Mouse (Mus musculus): Measurements from ENCODE around the gene Tufm. TPM values are rescaled to one million over a fixed set of nuclear protein-coding genes. Genes with fewer than 3 reads are reported as not detected.

Gene Tufm
- polyA plus RNA-seq, 1 experiment from 2014 or later = 244 TPM

- Histone ChIP-seq H3K36me3 (ENCODE audit: control insufficient read depth, insufficient read depth, low read length) (no peaks in the 10 kb centered on the region), H3K9me3 (ENCODE audit: control insufficient read depth, low read length) (no peaks in the 10 kb centered on the region), H3K4me3 (ENCODE audit: low read length) (no peak overlapping the region), H3K4me2 (ENCODE audit: low read depth, low read length) (no peak overlapping the region), H3K27ac (ENCODE audit: low read length) (no peak overlapping the region), H3K4me1 (ENCODE audit: control insufficient read depth, insufficient read depth, low read length) (no peaks in the 10 kb centered on the region), H3K9ac (ENCODE audit: low read depth, low read length) (no peak overlapping the region), H3K27me3 (replicated peaks; ENCODE audit: control insufficient read depth, insufficient read depth, low read length) (no peaks in the 10 kb centered on the region)
- 88% methylated on average over 3 of the region's 3 CpGs for WGBS
- no peak for ATAC-seq
These were observed 34.9 kb upstream of the Tufm start for GRCm38 (mm10) chr7:126452244-126452643.

GRCm38 (mm10) chr7:126453861-126454260 lies 33.3 kb upstream of the Tufm start:
- Histone ChIP-seq H3K4me2 (ENCODE audit: low read depth, low read length) (no peak overlapping the region), H3K36me3 (ENCODE audit: control insufficient read depth, insufficient read depth, low read length) (no peaks in the 10 kb centered on the region), H3K9me3 (ENCODE audit: control insufficient read depth, low read length) (no peaks in the 10 kb centered on the region), H3K27ac (ENCODE audit: low read length) (no peak overlapping the region), H3K27me3 (replicated peaks; ENCODE audit: control insufficient read depth, insufficient read depth, low read length) (no peaks in the 10 kb centered on the region), H3K4me1 (ENCODE audit: control insufficient read depth, insufficient read depth, low read length) (peaks cover 3% of the 10 kb centered on the region; the same call in 1 of the 2 replicates), H3K4me3 (ENCODE audit: low read length) (no peak overlapping the region), H3K9ac (ENCODE audit: low read depth, low read length) (no peak overlapping the region)
- no peak for ATAC-seq
- 61% methylated on average over 7 of the region's 7 CpGs for WGBS

- H3K27ac ChIP-seq (ENCODE audit: low read length) = no peak overlapping the region
- H3K27me3 ChIP-seq (replicated peaks; ENCODE audit: control insufficient read depth, insufficient read depth, low read length) = no peaks in the 10 kb centered on the region
- WGBS = 80% methylated on average over 2 of the region's 2 CpGs
- no peaks in the 10 kb centered on the region for H3K36me3 ChIP-seq (ENCODE audit: control insufficient read depth, insufficient read depth, low read length)
- H3K9me3 ChIP-seq (ENCODE audit: control insufficient read depth, low read length) = no peaks in the 10 kb centered on the region
- no peak for ATAC-seq
- H3K4me3 ChIP-seq (ENCODE audit: low read length) = no peak overlapping the region
- peaks cover 3% of the 10 kb centered on the region; the same call in 1 of the 2 replicates for H3K4me1 ChIP-seq (ENCODE audit: control insufficient read depth, insufficient read depth, low read length)
- H3K9ac ChIP-seq (ENCODE audit: low read depth, low read length) = no peak overlapping the region
- H3K4me2 ChIP-seq (ENCODE audit: low read depth, low read length) = no peak overlapping the region
These were observed 31.9 kb upstream of the Tufm start for GRCm38 (mm10) chr7:126455242-126455641.

GRCm38 (mm10) chr7:126456382-126457266 lies 30.5 kb upstream of the Tufm start:
- Histone ChIP-seq H3K27me3 (replicated peaks; ENCODE audit: control insufficient read depth, insufficient read depth, low read length) (no peaks in the 10 kb centered on the region), H3K4me1 (ENCODE audit: control insufficient read depth, insufficient read depth, low read length) (peaks cover 3% of the 10 kb centered on the region; the same call in 1 of the 2 replicates), H3K36me3 (ENCODE audit: control insufficient read depth, insufficient read depth, low read length) (no peaks in the 10 kb centered on the region), H3K9ac (ENCODE audit: low read depth, low read length) (no peak overlapping the region), H3K4me2 (ENCODE audit: low read depth, low read length) (no peak overlapping the region), H3K9me3 (ENCODE audit: control insufficient read depth, low read length) (no peaks in the 10 kb centered on the region), H3K27ac (ENCODE audit: low read length) (no peak overlapping the region), H3K4me3 (ENCODE audit: low read length) (no peak overlapping the region)
- WGBS = 89% methylated on average over 17 of the region's 17 CpGs
- ATAC-seq = no peak

GRCm38 (mm10) chr7:126458225-126458624 lies 28.9 kb upstream of the Tufm start:
- H3K27ac ChIP-seq (ENCODE audit: low read length) = no peak overlapping the region
- H3K4me1 ChIP-seq (ENCODE audit: control insufficient read depth, insufficient read depth, low read length) = peaks cover 3% of the 10 kb centered on the region; the same call in 1 of the 2 replicates
- no peak overlapping the region for H3K9ac ChIP-seq (ENCODE audit: low read depth, low read length)
- no peaks in the 10 kb centered on the region for H3K36me3 ChIP-seq (ENCODE audit: control insufficient read depth, insufficient read depth, low read length)
- 75% methylated on average over 5 of the region's 5 CpGs for WGBS
- H3K4me2 ChIP-seq (ENCODE audit: low read depth, low read length) = no peak overlapping the region
- H3K27me3 ChIP-seq (replicated peaks; ENCODE audit: control insufficient read depth, insufficient read depth, low read length) = no peaks in the 10 kb centered on the region
- no peaks in the 10 kb centered on the region for H3K9me3 ChIP-seq (ENCODE audit: control insufficient read depth, low read length)
- no peak; the same call in 1 of the 2 replicates for ATAC-seq
- H3K4me3 ChIP-seq (ENCODE audit: low read length) = no peak overlapping the region

GRCm38 (mm10) chr7:126458844-126459618 lies 28.1 kb upstream of the Tufm start:
- Histone ChIP-seq H3K27ac (ENCODE audit: low read length) (no peak overlapping the region), H3K36me3 (ENCODE audit: control insufficient read depth, insufficient read depth, low read length) (no peaks in the 10 kb centered on the region), H3K9me3 (ENCODE audit: control insufficient read depth, low read length) (no peaks in the 10 kb centered on the region), H3K4me2 (ENCODE audit: low read depth, low read length) (no peak overlapping the region), H3K4me3 (ENCODE audit: low read length) (no peak overlapping the region), H3K9ac (ENCODE audit: low read depth, low read length) (no peak overlapping the region), H3K4me1 (ENCODE audit: control insufficient read depth, insufficient read depth, low read length) (peaks cover 3% of the 10 kb centered on the region; the same call in 1 of the 2 replicates), H3K27me3 (replicated peaks; ENCODE audit: control insufficient read depth, insufficient read depth, low read length) (no peaks in the 10 kb centered on the region)
- WGBS = 85% methylated on average over 11 of the region's 11 CpGs
- no peak; the same call in 1 of the 2 replicates for ATAC-seq

- no peaks in the 10 kb centered on the region for H3K36me3 ChIP-seq (ENCODE audit: control insufficient read depth, insufficient read depth, low read length)
- ATAC-seq = no peak
- H3K27ac ChIP-seq (ENCODE audit: low read length) = no peak overlapping the region
- no peaks in the 10 kb centered on the region for H3K27me3 ChIP-seq (replicated peaks; ENCODE audit: control insufficient read depth, insufficient read depth, low read length)
- no peak overlapping the region for H3K4me3 ChIP-seq (ENCODE audit: low read length)
- H3K9me3 ChIP-seq (ENCODE audit: control insufficient read depth, low read length) = no peaks in the 10 kb centered on the region
- WGBS = 56% methylated on average over 10 of the region's 10 CpGs
- no peak overlapping the region for H3K9ac ChIP-seq (ENCODE audit: low read depth, low read length)
- H3K4me2 ChIP-seq (ENCODE audit: low read depth, low read length) = no peak overlapping the region
- peaks cover 8% of the 10 kb centered on the region for H3K4me1 ChIP-seq (ENCODE audit: control insufficient read depth, insufficient read depth, low read length)
These were observed 26.4 kb upstream of the Tufm start for GRCm38 (mm10) chr7:126460623-126461399.

GRCm38 (mm10) chr7:126461626-126462025 lies 25.5 kb upstream of the Tufm start:
- Histone ChIP-seq H3K4me1 (ENCODE audit: control insufficient read depth, insufficient read depth, low read length) (peaks cover 8% of the 10 kb centered on the region), H3K9me3 (ENCODE audit: control insufficient read depth, low read length) (no peaks in the 10 kb centered on the region), H3K36me3 (ENCODE audit: control insufficient read depth, insufficient read depth, low read length) (no peaks in the 10 kb centered on the region), H3K27me3 (replicated peaks; ENCODE audit: control insufficient read depth, insufficient read depth, low read length) (no peaks in the 10 kb centered on the region), H3K9ac (ENCODE audit: low read depth, low read length) (0 out of 2 replicates have a peak overlapping the region, but pooled peaks have one; percentile 7), H3K4me3 (ENCODE audit: low read length) (no peak overlapping the region), H3K4me2 (ENCODE audit: low read depth, low read length) (no peak overlapping the region), H3K27ac (ENCODE audit: low read length) (no peak overlapping the region)
- WGBS = 67% methylated on average over 3 of the region's 3 CpGs
- ATAC-seq = no peak

GRCm38 (mm10) chr7:126463004-126463403 lies 24.2 kb upstream of the Tufm start, which contains the start of gene Atp2a1:
Atp2a1 (minus strand) TSS chr7:126463108.
- ATAC-seq = no peak
- H3K27ac ChIP-seq (ENCODE audit: low read length) = no peak within 1 kb of the TSS
- H3K4me3 ChIP-seq (ENCODE audit: low read length) = no peak within 1 kb of the TSS
- peaks cover 8% of the 10 kb centered on the region for H3K4me1 ChIP-seq (ENCODE audit: control insufficient read depth, insufficient read depth, low read length)
- H3K9ac ChIP-seq (ENCODE audit: low read depth, low read length) = 0 out of 2 replicates have a peak within 1 kb of the TSS, but pooled peaks have one; percentile 7
- no peaks in the 10 kb centered on the region for H3K9me3 ChIP-seq (ENCODE audit: control insufficient read depth, low read length)
- no peaks in the 10 kb centered on the region for H3K27me3 ChIP-seq (replicated peaks; ENCODE audit: control insufficient read depth, insufficient read depth, low read length)
- H3K4me2 ChIP-seq (ENCODE audit: low read depth, low read length) = no peak within 1 kb of the TSS
- peaks cover 8% of the 10 kb centered on the region; the same call in 1 of the 2 replicates for H3K36me3 ChIP-seq (ENCODE audit: control insufficient read depth, insufficient read depth, low read length)
- 51% methylated on average over 5 of the region's 5 CpGs for WGBS
